Mouse (Mus musculus): ENCODE data around the gene Cldn2.
A peak's percentile ranks its signal among the peaks of the same experiment; 100 is the strongest.

The Cldn2 gene

DNA sequence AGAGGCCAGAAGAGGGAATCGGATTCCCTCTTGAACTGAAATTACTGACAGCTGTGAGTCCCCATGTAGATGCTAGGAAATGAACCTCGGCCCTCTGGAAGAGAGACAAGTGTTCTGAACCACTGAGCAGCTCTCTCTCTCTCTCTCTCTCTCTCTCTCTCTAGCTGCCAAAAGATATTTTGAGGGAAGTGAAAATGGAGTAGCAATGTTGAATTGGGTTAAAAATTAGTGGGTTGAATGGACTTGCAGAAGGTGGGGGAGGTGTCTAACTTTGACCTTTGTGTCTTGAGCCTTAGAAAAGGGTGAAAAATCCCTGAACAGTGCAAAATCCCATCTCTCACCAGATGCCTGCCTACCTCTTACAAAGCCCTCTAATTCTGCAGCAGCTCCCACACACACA is 6.8 kb downstream of the Cldn2 start:
- DNase-seq (ENCODE audit: low spot score in 2 of 2): no peak

DNA sequence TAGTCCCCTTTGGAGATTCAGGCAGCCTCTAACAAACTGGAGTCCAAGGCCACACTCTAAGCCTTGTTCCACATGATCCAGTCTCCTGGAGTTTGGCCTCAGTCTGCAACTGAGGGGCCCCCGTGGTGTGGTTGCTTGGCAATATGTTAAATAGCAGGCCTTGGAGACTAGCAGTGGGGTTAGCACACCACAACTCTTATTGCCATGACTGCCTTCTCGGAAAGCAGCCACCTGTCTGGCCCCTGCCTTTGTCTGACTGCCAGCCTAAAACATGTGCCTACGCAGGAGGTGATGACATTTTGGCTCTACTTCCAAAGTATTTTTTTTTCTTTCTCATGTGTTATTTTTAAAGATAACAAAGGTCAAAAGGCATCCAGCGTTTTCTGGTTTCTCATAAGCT is 7.5 kb downstream of the Cldn2 start:
- no peak for DNase-seq (ENCODE audit: low spot score in 2 of 2)

DNA sequence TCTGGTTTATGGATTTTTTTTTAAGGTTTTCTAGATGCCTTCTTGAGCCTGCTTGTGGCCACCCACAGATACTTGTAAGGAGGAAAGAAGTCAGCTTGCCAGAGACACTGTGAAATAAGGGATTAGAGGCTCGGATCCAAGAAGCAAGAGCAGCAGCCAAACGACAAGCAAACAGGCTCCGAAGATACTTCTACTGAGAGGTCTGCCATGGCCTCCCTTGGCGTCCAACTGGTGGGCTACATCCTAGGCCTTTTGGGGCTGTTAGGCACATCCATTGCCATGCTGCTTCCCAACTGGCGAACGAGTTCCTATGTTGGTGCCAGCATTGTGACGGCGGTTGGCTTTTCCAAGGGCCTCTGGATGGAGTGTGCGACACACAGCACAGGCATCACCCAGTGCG is 7.9 kb downstream of the Cldn2 start:
- no peak for DNase-seq (ENCODE audit: low spot score in 2 of 2)

DNA sequence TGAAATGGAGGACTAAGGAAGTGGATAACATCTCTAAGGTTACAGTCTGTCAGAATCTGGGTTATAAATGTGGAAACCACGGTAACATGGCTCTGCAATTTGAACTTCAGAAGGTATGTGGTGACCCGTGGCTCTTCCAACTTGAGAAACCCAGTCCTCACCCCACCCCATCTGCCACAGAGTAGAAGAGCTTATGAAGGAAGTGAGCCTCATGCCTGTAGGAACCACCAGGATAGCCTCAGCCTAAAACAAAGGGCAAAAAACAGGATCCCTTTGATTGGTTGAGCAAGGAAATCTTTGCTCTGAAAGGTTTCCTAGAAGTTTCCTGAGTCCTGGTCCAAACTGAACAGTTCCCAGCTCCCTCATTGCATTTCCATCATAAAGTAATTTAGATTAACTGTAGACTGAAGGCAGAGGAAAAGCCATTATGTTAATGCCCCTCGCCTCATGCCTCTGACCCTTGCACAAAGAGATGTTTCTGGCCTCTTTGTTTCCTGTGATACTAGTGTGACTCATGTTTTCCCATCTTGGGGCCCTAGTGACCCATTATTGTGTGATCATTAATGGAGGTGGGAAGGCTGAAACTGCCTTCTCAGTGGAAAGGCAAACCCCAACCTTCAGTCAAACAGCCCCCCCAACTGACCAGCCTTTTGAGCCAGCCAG is 12.1 kb downstream of the Cldn2 start:
- no peak for DNase-seq (ENCODE audit: low spot score in 2 of 2)

DNA sequence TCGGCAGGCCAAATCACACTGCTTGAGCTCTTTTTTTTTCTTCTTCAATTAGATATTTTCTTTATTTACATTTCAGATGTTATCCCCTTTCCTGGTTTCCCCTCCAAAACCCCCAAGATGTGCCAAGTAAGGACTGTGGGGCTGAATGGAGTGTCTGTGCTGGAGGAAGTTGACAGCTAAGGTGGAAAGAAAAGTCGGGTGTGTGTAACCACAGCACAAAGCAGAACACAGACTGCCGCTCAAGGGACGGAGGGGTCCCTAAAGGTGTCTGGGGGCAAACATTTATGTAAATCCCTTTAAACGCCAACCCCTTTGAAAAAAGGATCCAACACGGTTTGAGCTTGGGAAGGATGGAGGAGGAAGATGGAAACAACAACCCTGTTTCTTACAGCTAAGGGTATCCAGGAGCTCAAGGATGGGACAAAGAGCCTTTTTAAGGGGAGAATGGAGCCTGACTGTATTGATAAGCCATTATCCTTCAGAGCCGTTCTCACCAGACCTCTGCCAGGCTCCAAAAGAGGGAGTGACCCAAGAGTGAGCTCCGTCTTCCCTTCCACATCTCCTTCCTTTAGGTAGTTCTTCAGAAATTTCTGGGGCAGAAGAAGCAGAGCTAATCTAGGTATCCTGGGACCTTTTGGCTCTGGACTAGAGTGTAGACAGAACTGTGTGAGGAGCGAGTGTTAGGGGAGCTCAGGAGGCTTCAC is 12.8 kb downstream of the Cldn2 start:
- no peak for DNase-seq (ENCODE audit: low spot score in 2 of 2)

DNA sequence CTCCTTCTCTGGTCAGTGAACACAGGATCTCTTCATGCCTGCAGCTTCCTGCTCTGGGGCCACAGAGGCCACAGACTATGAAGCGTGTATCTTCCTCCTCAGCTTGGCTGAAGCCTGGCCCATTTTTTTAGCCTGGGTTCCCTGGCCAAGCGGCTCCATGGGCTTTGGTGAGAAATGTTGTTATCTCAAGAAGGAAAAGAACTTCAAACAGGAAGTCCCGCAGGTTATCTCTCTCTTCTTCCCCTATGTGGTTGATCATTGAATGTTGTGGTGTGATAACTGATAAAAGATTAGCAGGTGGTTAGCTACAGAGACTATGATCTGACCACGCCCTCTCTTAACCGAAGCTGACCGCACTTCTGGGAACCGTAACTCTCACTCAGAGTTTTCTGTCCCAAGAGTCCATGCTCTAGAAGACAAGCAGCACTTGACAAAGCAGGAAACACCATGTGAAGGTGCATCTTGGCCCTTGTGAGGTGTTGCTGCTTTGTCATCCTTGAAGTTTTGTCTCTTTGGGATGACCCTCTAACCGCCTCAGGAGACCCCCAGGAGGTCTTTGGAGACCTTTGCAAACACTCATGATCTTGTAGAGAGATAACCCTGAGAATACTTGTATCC is 13.5 kb downstream of the Cldn2 start:
- no peak for DNase-seq (ENCODE audit: low spot score in 2 of 2)

DNA sequence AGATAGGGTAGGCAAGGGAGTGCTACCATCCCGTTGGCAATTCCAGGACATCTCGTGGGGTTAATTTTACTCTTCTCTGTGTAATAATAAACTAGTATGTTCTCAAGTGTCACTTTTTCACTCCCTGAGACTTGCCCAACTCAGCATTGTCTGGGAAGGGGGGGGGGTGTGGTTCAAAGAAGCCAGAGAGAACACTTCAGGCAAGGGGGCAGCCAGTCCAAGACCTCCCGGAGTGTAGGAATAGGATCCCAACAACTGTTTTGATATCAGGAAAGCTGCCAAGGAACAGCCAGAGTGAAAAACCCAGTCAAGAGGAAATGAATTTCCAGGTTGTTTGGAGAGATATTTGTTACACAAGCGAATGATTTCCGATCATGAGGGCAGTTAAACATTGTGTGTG is 14.6 kb downstream of the Cldn2 start:
- no peak for DNase-seq (ENCODE audit: low spot score in 2 of 2)

DNA sequence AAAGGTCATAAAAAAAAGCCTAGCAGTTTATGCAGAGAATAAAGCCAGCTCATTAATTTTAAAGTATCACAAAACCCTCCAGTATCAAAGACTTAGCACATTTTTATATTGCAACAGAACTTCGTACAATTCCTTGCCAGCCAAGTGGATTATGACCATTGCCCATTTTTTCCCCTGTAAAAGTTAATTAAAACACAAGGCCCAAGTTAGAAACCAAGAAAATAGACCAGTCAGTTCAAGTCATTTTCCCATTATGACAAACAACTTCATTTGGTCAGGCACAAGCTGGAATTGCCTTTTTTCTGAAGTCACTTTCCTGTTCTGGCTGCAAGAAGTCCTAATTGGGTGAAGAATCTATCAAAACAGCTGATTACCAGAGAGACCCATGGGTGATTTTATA is 24.8 kb downstream of the Cldn2 start:
- DNase-seq (ENCODE audit: low spot score in 2 of 2): no peak

DNA sequence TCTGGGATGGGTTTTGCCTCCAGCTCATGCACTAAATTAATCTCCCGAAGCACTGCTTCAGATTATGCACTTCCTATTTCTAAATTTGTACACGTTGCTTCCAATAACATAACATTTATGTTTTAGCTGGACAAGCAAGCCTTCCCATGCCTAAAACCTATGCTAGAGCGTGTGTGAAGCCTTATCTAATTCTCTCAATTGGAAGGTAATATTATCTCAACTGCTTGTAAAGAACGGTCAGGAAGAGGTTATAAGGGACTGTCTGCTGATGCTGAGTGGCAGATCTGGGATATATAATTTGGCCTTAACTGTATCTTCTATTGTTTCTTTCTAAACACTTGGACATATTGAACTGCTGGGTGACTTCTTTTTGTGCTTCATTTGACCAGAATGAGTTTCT is 26.3 kb downstream of the Cldn2 start:
- no peak for DNase-seq (ENCODE audit: low spot score in 2 of 2)

DNA sequence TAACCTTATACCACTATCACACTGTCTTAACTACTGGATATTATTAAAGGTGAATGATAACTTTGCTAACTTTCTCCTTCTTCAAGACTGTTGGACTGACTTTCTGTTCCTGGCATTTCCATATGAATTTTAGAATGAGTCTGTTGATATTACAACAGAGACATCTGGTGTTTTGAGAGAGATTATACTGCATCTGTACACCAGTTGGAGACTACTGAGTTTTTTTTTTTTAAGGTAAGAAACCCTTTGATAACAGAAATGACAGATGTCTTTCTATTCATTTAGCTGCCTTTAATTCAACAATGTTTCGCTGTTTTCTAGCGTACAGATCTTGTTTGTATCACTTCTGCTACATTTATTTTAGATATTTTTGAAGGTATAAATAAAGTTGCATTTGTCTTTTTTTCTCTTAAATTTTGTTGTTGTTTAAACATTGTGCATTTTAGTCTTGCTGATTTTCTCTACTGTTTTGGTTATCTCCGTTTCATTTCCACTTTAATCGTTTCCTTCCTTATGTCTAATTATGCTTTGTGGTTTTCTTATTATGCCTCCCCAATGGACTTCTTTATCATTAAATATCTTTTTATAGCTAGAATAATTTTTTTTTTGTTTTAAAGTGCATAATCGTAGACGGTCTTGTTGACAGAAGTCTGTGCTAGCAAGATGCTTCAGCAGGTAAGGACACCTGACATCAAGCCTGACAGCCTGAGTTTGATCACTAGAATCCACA is 27.9 kb downstream of the Cldn2 start:
- DNase-seq (ENCODE audit: low spot score in 2 of 2): no peak

DNA sequence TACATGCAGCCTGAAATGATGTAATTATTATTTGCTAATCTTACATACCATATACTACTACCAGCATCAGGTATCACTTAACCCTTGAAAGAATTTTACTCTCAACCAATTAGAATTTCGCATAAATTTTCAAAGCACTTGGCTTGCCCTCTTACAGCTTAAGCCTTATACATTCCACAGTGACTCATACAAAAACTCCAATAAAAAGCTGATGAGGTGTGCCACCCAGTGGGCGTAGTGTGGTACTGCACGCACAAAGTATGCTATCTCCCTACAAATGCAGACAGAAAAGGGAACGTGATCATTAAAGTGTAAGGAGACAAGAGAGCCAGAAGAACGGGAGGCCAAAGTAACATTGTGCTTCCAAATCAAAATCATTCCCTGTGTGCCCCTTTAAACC is 31.8 kb downstream of the Cldn2 start:
- DNase-seq (ENCODE audit: low spot score in 2 of 2): peak in 1 of 2 experiments; percentile 11

DNA sequence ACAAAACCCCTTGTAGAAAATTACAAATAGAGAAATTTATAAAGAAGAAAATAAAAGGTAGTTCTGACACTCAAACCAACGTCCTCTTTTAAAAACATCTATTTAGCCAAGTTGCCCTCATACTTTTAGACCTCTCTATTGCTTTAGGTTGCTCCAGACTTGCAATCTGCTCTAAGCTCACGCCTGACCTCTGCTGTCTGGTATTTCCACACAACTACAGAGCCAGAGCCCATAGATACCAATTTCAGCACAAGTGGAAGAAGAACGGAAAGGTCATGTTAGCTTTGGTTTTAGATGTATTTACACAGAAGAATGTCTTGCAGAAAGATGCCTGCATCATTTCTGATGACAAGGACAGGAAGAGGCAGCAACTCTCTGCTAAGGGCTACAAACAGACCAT is 38.4 kb downstream of the Cldn2 start:
- DNase-seq (ENCODE audit: low spot score in 2 of 2): no peak

DNA sequence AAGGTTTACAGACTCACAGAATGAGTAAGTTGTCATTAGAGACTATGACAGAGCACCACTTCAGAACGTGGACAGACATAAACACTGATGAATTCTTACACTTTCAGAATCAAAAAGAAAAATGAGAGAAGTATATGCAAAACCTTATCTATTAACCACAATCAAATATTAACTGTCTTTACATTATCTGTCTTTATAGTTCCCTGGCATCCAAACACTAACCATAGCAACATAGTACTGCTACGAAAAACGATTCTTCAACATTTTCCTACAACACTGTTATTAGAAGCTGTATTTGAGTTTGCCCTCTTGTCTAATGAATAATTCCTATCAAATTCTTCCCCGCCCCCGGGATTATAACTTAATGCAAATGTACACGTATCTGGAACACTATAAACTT is 40.5 kb downstream of the Cldn2 start:
- DNase-seq (ENCODE audit: low spot score in 2 of 2): no peak

DNA sequence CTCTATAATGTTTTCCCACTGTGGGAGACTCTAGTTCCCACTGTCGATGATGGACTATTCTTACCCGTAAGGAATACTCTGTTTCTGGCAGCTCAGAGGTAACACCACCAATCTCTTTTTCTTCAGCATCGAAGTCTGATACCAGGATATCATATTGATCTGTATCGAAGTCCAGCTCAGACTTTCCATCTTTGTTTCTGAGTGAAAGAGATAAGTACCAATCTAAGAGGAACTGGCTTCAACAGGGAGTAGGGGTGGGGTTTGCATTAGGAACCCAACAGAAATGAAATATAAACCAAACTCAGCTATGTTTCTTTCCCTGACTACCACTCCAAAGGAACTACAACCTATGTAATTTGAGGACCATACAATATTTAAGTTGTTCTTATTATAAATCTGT is 54.2 kb downstream of the Cldn2 start:
- no peak for DNase-seq (ENCODE audit: low spot score in 2 of 2)

DNA sequence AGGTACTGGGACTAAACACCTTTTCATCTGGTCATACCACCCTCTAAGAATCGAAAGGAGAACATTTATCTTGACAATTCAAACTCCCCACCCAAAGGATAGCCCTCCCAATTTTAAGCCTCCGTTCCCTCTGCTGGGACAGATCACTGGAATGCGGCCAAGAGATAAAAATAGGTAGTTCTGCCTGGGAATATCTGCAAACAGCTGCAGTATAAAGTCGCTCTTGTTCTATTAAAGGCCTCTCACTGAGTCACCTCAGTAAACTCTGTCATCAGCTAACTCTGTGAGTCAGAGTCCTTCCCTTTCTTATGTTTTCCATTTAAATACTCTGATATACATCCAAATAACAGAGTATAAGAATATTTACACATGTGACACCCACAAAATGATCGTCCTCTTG is 58.8 kb downstream of the Cldn2 start:
- DNase-seq (ENCODE audit: low spot score in 2 of 2): no peak
